Mouse (Mus musculus) limb, embryonic 15.5 days (tissue): Measurements from ENCODE around the gene Fggy. TPM values are rescaled to one million over a fixed set of nuclear protein-coding genes. Genes with fewer than 3 reads are reported as not detected.
A peak's percentile ranks its signal among the peaks of the same experiment; 100 is the strongest.

Experiments
- ATAC-seq: fragments of 200-750 bp; cut with Nextera tagmentation; 2 replicates; pipeline ENCODE4 v1.8.0; 2017; ENCODE audit warnings: low read depth, moderate TSS enrichment; ENCODE audit not compliant: insufficient number of reproducible peaks, low FRiP score, low TSS enrichment
- H3K27ac ChIP-seq: fragments of 300-500 bp; sonication (generic); 2 replicates; pipeline ENCODE4 v1.5.1; 2015; ENCODE audit warnings: moderate library complexity, mild to moderate bottlenecking, inconsistent platforms
- H3K27me3 ChIP-seq: fragments of 300-500 bp; sonication (generic); 2 replicates; pipeline ENCODE4 v1.6.1; 2015; ENCODE audit warnings: inconsistent platforms
- H3K36me3 ChIP-seq: fragments of 300-500 bp; sonication (generic); 2 replicates; pipeline ENCODE4 v1.6.1; 2015; ENCODE audit warnings: inconsistent platforms
- H3K4me1 ChIP-seq: fragments of 300-500 bp; sonication (generic); 2 replicates; pipeline ENCODE4 v1.6.1; 2015; ENCODE audit warnings: inconsistent platforms
- H3K4me2 ChIP-seq: fragments of 300-500 bp; sonication (generic); 2 replicates; pipeline ENCODE4 v1.6.1; 2015; ENCODE audit warnings: mild to moderate bottlenecking, inconsistent platforms
- H3K4me3 ChIP-seq: fragments of 300-500 bp; sonication (generic); 2 replicates; pipeline ENCODE4 v1.5.1; 2015; ENCODE audit warnings: mild to moderate bottlenecking, inconsistent platforms
- H3K9ac ChIP-seq: fragments of 300-500 bp; sonication (generic); 2 replicates; pipeline ENCODE4 v1.6.1; 2015; ENCODE audit warnings: inconsistent platforms
- H3K9me3 ChIP-seq: fragments of 300-500 bp; sonication (generic); 2 replicates; pipeline ENCODE4 v1.6.1; 2016; ENCODE audit warnings: inconsistent platforms
- WGBS: fragments of 180-500 bp; shearing (Covaris S2); methylation state at CpG from one replicate; pipeline ENCODE4 v1.1.7; 2015; 5-methylcytosine and 5-hydroxymethylcytosine counted together
- polyA plus RNA-seq: library from polyadenylated mRNA; unstranded; fragments of >200 nt; fragmentation: Nextera tagmentation; extraction: Ambion mirVana; gene quantifications from 2 replicates; pipeline ENCODE4 v1.2.1, GENCODE M21; 2015

Gene Fggy
- polyA plus RNA-seq = 7.9 and 8.6 TPM in 2 replicates

- Histone ChIP-seq H3K27ac (peak within 1 kb of the TSS; percentile 87), H3K9ac (0 out of 2 replicates have a peak within 1 kb of the TSS, but pooled peaks have one; percentile 31), H3K4me3 (peak within 1 kb of the TSS; percentile 41), H3K4me2 (peak within 1 kb of the TSS; percentile 65), H3K9me3 (no peaks in the 10 kb centered on the region), H3K4me1 (peaks cover 15% of the 10 kb centered on the region), H3K27me3 (no peaks in the 10 kb centered on the region), H3K36me3 (no peaks in the 10 kb centered on the region)
- WGBS = 24% methylated on average over 12 of the region's 12 CpGs
- ATAC-seq = peak; percentile 99
Observed at GRCm38 (mm10) chr4:95557333-95557956, at the start of gene Fggy. Gene Fggy (plus strand): TSS chr4:95557507.

GRCm38 (mm10) chr4:95507946-95508311, 49.4 kb upstream of the Fggy start:
- H3K36me3 ChIP-seq = no peaks in the 10 kb centered on the region
- ATAC-seq = no peak
- no peak overlapping the region for H3K9ac ChIP-seq
- WGBS = 64% methylated on average over 4 of the region's 4 CpGs
- no peak overlapping the region for H3K4me3 ChIP-seq
- peaks cover 7% of the 10 kb centered on the region for H3K4me1 ChIP-seq
- H3K4me2 ChIP-seq = no peak overlapping the region
- H3K9me3 ChIP-seq = no peaks in the 10 kb centered on the region
- no peaks in the 10 kb centered on the region for H3K27me3 ChIP-seq
- H3K27ac ChIP-seq = no peak overlapping the region

- Histone ChIP-seq H3K9me3 (no peaks in the 10 kb centered on the region), H3K4me1 (no peaks in the 10 kb centered on the region), H3K36me3 (no peaks in the 10 kb centered on the region), H3K27me3 (no peaks in the 10 kb centered on the region), H3K9ac (no peak overlapping the region), H3K27ac (no peak overlapping the region), H3K4me3 (no peak overlapping the region), H3K4me2 (no peak overlapping the region)
- 66% methylated on average over 1 of the region's 1 CpGs for WGBS
- no peak for ATAC-seq
Observed at GRCm38 (mm10) chr4:95518382-95518781, 38.9 kb upstream of the Fggy start.

GRCm38 (mm10) chr4:95519975-95520642, 37.2 kb upstream of the Fggy start:
- Histone ChIP-seq H3K4me2 (no peak overlapping the region), H3K4me1 (no peaks in the 10 kb centered on the region), H3K27ac (no peak overlapping the region), H3K27me3 (no peaks in the 10 kb centered on the region), H3K36me3 (no peaks in the 10 kb centered on the region), H3K9ac (no peak overlapping the region), H3K9me3 (no peaks in the 10 kb centered on the region), H3K4me3 (no peak overlapping the region)
- no peak for ATAC-seq
- WGBS = 54% methylated on average over 4 of the region's 4 CpGs

- no peaks in the 10 kb centered on the region for H3K36me3 ChIP-seq
- 49% methylated on average over 2 of the region's 2 CpGs for WGBS
Observed at GRCm38 (mm10) chr4:95520643-95521032, 36.7 kb upstream of the Fggy start.

GRCm38 (mm10) chr4:95526588-95526987, 30.7 kb upstream of the Fggy start:
- no peak for ATAC-seq
- Histone ChIP-seq H3K9ac (no peak overlapping the region), H3K9me3 (no peaks in the 10 kb centered on the region), H3K4me2 (no peak overlapping the region), H3K36me3 (no peaks in the 10 kb centered on the region), H3K4me1 (no peaks in the 10 kb centered on the region), H3K4me3 (no peak overlapping the region), H3K27ac (no peak overlapping the region), H3K27me3 (no peaks in the 10 kb centered on the region)
- 79% methylated on average over 4 of the region's 4 CpGs for WGBS

More at GRCm38 (mm10) chr4:95520643-95521032, 36.7 kb upstream of the Fggy start:
- no peaks in the 10 kb centered on the region for H3K9me3 ChIP-seq
- ATAC-seq = no peak
- H3K4me1 ChIP-seq = no peaks in the 10 kb centered on the region
- no peak overlapping the region for H3K9ac ChIP-seq
- H3K4me2 ChIP-seq = no peak overlapping the region
- no peak overlapping the region for H3K4me3 ChIP-seq
- H3K27me3 ChIP-seq = no peaks in the 10 kb centered on the region
- no peak overlapping the region for H3K27ac ChIP-seq

- ATAC-seq = no peak
- Histone ChIP-seq H3K36me3 (no peaks in the 10 kb centered on the region), H3K27me3 (no peaks in the 10 kb centered on the region), H3K9me3 (no peaks in the 10 kb centered on the region), H3K4me3 (no peak overlapping the region), H3K9ac (no peak overlapping the region), H3K4me1 (no peaks in the 10 kb centered on the region), H3K4me2 (no peak overlapping the region), H3K27ac (no peak overlapping the region)
- WGBS = 73% methylated on average over 2 of the region's 2 CpGs
Observed at GRCm38 (mm10) chr4:95530757-95531156, 26.6 kb upstream of the Fggy start.

- Histone ChIP-seq H3K27ac (no peak overlapping the region), H3K9me3 (no peaks in the 10 kb centered on the region), H3K4me2 (no peak overlapping the region), H3K9ac (no peak overlapping the region), H3K36me3 (no peaks in the 10 kb centered on the region), H3K27me3 (no peaks in the 10 kb centered on the region), H3K4me3 (no peak overlapping the region), H3K4me1 (no peaks in the 10 kb centered on the region)
- ATAC-seq = no peak
- 76% methylated on average over 3 of the region's 3 CpGs for WGBS
Observed at GRCm38 (mm10) chr4:95533946-95534345, 23.4 kb upstream of the Fggy start.

- WGBS = 82% methylated on average over 3 of the region's 3 CpGs
- Histone ChIP-seq H3K4me1 (no peaks in the 10 kb centered on the region), H3K9me3 (no peaks in the 10 kb centered on the region), H3K36me3 (no peaks in the 10 kb centered on the region), H3K27me3 (no peaks in the 10 kb centered on the region), H3K4me3 (no peak overlapping the region), H3K9ac (no peak overlapping the region), H3K27ac (no peak overlapping the region), H3K4me2 (no peak overlapping the region)
- no peak for ATAC-seq
Observed at GRCm38 (mm10) chr4:95541382-95542038, 15.8 kb upstream of the Fggy start.

GRCm38 (mm10) chr4:95542039-95542790, 15.1 kb upstream of the Fggy start:
- no peak overlapping the region for H3K27ac ChIP-seq
- H3K36me3 ChIP-seq = no peaks in the 10 kb centered on the region
- H3K9me3 ChIP-seq = no peaks in the 10 kb centered on the region
- H3K27me3 ChIP-seq = no peaks in the 10 kb centered on the region
- no peak for ATAC-seq
- no peaks in the 10 kb centered on the region for H3K4me1 ChIP-seq
- H3K4me2 ChIP-seq = no peak overlapping the region
- H3K9ac ChIP-seq = no peak overlapping the region
- H3K4me3 ChIP-seq = no peak overlapping the region
- 87% methylated on average over 4 of the region's 4 CpGs for WGBS

GRCm38 (mm10) chr4:95543529-95543928, 13.8 kb upstream of the Fggy start:
- WGBS = 87% methylated on average over 4 of the region's 4 CpGs
- no peak overlapping the region for H3K4me2 ChIP-seq
- no peaks in the 10 kb centered on the region for H3K9me3 ChIP-seq
- no peaks in the 10 kb centered on the region for H3K27me3 ChIP-seq
- H3K4me1 ChIP-seq = no peaks in the 10 kb centered on the region
- no peaks in the 10 kb centered on the region for H3K36me3 ChIP-seq
- H3K9ac ChIP-seq = no peak overlapping the region
- no peak for ATAC-seq
- no peak overlapping the region for H3K4me3 ChIP-seq
- H3K27ac ChIP-seq = no peak overlapping the region
